Mouse (Mus musculus): ENCODE results near the gene Kcnma1.

Kcnma1 gene

DNA sequence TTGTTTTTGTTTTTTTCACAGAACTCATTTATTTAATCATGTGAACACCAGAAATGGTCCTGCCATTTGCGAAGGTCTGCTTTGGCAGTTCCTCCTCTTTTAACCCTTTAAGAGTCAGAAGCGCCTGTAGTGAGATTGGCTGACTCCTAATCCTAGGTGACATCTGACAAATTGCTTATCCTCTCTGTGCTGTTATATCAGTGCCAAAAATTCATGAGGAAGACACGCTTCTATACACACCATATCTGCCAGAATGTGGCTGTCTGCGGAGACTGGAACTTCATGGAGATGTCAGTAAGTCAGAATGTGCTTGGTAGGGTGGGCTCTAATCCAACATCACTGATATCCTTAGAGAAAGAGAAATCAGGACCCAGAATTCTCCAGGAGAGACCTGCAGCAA, 157.3 kb downstream of the Kcnma1 start:
- no peak for DNase-seq (ENCODE audit: low read depth, low spot score)

DNA sequence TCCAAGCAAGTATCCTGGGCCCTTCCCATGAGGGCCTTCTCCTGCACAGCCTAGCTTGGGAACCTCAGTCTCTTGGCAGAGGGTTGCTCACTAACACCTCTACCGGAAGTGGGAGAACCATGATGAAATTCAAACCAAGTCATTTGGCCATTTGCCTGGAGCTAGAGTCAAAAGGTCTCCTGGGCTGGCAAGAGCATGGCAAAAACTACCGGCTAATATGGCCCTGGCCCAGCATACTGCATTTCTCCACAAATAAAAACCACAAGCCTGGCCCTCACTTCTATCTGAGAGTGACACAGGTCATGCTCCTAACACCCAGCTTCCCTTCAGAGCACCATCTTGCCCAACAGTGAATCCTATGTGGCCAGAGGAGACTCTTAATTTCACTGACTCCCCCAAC, 159.3 kb downstream of the Kcnma1 start:
- DNase-seq (ENCODE audit: low read depth, low spot score): no peak

DNA sequence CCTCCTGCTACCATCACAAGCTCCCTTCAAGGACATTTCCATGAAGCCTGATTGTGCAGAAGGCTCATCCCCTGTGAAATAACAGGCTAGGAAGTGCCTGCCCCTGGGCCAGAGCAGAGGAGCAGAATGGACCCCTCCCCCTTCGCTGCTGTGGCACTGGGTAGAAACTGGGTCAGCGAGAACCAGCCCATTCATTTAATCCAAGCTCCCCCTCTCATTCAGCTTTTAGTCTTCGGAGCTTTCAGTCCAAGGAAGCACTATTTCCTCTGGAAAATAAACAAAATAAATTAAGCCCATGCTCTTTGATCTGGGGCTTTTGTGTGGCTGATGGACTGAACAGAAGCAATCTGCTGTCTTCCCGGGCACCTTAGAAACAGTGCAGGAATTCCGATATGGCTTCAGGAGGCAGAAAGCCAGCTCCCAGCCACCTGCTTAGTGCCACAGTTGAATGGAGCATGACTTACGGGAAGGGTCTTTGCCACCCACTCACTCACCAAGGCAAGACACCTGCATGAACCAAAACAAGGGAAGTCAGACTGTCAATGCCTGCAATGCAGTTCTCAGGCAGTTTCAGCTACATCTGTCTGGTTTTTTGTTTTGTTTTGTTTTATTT, 165.7 kb downstream of the Kcnma1 start:
- DNase-seq (ENCODE audit: low read depth, low spot score): no peak

- DNase-seq (ENCODE audit: low read depth, low spot score): no peak
Measured at GRCm38 (mm10) chr14:23846706-23847105, 167.6 kb downstream of the Kcnma1 start.

GRCm38 (mm10) chr14:23842025-23842424, 172.3 kb downstream of the Kcnma1 start:
- no peak for DNase-seq (ENCODE audit: low read depth, low spot score)

- DNase-seq (ENCODE audit: low read depth, low spot score): no peak
Measured at GRCm38 (mm10) chr14:23839613-23840012, 174.7 kb downstream of the Kcnma1 start.

GRCm38 (mm10) chr14:23835387-23836111, 178.7 kb downstream of the Kcnma1 start:
- DNase-seq (ENCODE audit: low read depth, low spot score): no peak

DNA sequence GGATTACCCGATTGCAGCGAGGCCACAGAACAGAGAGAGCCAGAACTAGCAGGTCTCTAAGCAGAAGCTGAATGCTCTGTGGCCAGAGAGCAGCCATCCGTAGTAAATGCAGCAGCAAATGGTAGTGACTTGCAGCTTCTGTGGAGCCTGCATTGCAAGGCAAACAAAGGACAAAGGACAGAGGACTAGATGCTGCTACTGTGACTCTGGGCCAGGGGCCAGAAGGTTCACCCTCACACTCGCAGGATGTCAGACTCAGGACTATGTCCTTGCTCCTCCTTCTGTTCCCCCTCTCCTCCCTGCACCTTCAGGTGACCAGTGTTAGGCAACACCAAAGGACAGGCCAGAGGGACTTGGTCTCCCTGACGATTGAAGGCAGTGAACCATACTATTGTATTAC, 183.0 kb downstream of the Kcnma1 start:
- DNase-seq (ENCODE audit: low read depth, low spot score): no peak

- DNase-seq (ENCODE audit: low read depth, low spot score): no peak
Measured at GRCm38 (mm10) chr14:23830316-23830715, 184.0 kb downstream of the Kcnma1 start.

GRCm38 (mm10) chr14:23828711-23829320, 185.5 kb downstream of the Kcnma1 start:
- no peak for DNase-seq (ENCODE audit: low read depth, low spot score)

DNA sequence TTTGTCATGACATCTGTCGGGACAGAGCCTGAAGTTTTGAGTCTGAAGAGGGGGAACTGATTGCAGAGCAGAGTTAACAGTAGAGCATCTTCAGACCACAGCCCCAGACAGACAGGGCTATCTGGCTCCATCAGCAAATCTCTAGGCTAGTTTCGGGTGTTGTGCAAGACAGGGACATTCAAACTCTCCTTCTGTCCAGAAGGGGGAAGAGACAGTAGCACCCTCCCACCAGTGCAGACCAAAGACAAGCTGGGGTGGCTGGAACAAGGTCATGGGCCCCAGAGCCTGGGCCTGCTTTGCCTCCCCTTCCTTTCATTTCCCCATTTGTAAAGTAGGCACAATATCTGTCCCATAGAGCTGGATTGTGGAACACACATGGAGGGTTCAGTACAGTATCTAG, 189.4 kb downstream of the Kcnma1 start:
- no peak for DNase-seq (ENCODE audit: low read depth, low spot score)

GRCm38 (mm10) chr14:23824267-23824666, 190.0 kb downstream of the Kcnma1 start:
- DNase-seq (ENCODE audit: low read depth, low spot score): no peak

DNA sequence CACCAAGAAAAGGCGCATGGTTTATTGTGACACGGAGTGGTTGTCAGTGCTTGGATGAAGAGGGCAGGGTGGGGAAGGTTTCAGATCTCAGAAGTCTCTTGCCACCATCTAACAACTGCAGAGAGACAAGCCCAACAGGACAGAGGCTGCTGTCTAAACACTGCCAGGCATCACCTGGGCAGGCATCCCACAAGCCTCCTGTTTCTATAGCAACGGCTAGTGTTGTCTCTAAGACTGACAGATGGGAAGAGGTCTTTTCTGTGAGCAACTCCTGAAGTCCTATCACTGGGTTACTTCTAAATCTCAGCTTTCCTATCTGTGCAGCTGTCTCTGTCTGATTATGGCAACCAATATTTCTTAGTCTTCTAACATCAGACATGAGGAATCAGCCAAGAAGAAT, 196.7 kb downstream of the Kcnma1 start:
- DNase-seq (ENCODE audit: low read depth, low spot score): no peak

DNA sequence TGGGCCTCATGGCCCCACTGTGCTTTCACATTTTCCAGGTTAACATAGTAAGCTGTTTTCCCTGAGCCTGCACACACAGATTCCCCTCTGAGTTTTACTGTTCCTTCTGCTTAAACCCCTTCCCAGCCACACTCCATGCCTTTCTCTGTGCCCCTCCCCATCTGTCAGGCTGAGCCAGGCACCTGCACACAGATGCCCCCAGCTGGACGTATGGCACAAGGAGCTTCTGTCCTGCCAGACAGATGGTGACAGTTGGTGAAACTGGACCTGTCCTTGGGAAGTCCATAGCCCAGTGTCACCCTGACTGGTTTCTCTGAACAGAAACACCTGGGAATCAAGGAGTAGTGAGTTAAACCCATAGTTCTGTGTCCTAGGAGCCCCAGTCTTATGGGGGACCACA, 204.2 kb downstream of the Kcnma1 start:
- DNase-seq (ENCODE audit: low read depth, low spot score): no peak

DNA sequence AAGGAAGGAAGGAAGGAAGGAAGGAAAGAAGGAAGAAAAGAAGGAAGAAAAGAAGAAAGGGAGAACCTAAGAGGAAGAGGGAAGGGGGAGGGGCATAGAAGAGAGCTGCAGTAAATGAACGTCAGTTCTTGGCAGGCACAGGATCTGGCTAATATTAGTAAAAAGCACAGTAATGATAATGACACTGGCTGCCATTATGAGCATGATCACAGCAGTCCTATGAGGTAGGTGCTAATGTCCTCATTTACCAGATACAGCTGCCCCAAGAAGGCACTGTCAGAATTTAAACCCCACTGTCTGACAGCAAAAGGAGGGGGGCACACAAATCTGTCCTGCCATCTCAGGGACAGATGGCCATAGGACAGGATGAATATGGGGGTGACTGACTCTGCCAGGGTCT, 205.2 kb downstream of the Kcnma1 start:
- no peak for DNase-seq (ENCODE audit: low read depth, low spot score)

- no peak for DNase-seq (ENCODE audit: low read depth, low spot score)
Measured at GRCm38 (mm10) chr14:23806378-23806777, 207.9 kb downstream of the Kcnma1 start.

- no peak for DNase-seq (ENCODE audit: low read depth, low spot score)
Measured at GRCm38 (mm10) chr14:23796878-23797277, 217.4 kb downstream of the Kcnma1 start.

DNA sequence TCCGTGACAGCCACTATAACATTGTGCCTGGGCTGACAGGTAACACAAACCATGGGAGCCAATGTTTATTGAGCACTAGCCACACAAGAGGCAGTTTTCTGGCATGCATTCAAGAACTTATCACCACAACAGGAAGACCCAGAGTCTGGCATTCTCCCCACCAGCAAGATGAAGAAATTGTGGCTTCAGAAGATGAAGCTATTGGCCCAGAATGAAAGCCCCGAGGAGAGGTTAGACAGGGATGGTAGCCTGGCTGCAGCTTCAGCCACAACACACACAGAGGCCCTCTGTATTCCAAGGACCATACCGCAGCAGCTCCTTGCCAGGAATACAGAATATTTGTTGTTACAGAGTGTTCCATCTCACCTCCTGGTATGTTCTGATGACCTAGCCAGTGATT, 221.6 kb downstream of the Kcnma1 start:
- no peak for DNase-seq (ENCODE audit: low read depth, low spot score)

DNA sequence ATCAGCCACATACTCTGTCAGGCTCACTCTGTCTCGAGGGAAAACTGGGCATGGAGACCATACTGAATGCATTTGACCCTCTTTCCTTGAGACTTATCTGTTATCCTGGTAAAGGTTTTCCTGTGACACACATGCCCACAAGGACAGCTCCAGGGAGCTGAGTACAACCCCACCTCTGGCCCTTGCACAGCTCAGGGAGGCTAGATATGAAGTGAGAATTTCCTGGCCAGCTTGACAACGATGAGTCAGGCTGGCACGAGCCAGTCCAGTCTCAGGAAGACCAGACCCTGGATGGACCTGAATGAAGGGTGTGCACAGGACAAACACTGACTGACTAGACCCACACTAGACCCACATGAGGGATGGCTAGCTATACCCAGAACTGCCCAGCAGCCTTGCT, 222.2 kb downstream of the Kcnma1 start:
- DNase-seq (ENCODE audit: low read depth, low spot score): no peak

GRCm38 (mm10) chr14:23791261-23791691, 223.0 kb downstream of the Kcnma1 start:
- peak; percentile 51 for DNase-seq (ENCODE audit: low read depth, low spot score)

GRCm38 (mm10) chr14:23786687-23787073, 227.6 kb downstream of the Kcnma1 start:
- no peak for DNase-seq (ENCODE audit: low read depth, low spot score)

DNA sequence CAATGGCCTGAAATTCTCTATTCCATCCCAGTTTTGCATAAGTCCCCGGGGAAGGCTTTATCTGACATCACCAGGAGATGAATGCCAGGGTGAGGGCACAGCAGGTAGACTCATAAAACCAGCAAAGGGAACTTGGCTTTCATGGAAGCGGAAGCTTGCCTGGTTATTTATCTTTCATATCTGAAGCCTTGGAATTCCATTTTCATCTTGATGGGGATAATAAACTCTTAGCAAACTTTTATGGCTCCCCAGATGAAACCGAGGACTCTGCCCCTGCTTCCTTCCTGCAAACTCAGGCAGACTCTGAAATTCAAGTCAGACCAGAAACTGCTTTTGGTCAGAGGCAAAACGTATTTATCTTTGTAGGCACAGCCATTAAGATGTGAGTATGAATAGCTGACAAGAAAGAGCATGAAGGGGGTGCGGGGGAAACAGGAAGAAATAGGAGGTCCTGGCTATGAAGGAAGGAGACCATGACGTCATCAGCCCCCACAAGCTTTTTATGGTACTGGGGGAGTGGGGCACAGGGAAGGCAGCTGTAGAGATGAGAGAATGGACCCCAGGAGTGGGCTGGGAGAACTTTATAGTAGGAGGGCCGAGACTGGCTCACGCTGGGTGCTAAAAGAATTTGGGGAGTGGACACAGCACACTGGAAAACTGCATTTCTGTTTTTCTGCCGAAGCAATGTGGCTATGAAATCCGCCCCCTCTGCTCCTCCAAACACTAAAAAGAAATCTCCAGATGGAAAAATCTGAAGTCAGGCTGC, 228.2 kb downstream of the Kcnma1 start:
- no peak for DNase-seq (ENCODE audit: low read depth, low spot score)
